Mouse (Mus musculus) E14TG2a.4 (cell line): ENCODE data around the gene Pcgf3.

ENCODE experiments used
- CTCF ChIP-seq: conservative IDR thresholded peaks from 2 replicates; pipeline ENCODE4 v1.5.1; 2014; ENCODE audit warnings: low read length
- POU5F1 ChIP-seq: IDR thresholded peaks from 2 replicates; pipeline ENCODE4 v1.6.1; 2014; ENCODE audit warnings: low read length, borderline replicate concordance

DNA sequence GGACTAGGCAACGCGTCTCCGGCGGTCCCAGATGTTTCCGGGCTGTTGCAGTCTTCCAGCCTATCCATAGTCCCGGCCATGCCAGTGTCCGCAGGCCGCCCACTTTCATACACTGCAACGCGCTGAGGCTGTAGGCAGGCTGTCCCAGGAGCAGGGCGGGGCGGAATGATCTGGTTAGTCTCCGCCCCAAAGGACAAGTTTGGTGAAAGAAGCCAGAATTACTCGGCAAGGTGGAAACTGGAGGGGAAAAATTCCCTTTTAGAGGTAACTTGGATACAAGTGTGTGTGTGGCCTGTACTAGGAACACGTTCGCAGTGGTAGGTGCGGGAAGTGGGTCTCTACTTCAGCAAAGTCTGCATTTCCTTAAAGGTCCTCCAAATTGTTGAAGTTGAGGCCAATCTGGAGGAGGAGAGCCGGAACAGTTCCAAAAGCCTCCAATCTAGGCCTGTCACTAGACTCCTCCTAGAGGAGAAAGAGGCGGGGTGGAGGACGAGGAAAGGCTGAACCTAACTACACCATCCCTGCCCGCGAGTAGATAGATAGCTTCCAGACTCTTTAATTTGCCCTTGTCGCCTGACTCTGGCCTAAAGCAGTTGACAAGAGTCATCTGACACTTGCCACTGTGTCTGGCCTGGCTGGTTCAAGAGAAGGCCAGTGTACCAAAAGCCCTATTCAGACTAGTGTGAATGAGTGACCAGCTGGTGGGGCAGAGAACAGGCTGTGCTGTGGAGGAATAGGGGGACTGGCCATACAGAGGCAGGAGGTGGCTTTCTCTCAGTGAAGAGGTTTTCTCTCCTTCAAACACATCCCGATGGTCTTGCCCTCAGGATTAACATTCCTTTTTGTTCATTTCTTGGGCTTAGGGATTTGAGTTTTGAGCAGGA, 12.0 kb upstream of the Pcgf3 start, which contains the start of gene Mfsd7a:
- TF ChIP-seq CTCF (no peak), POU5F1 (no peak)
